8 mouse cellular contexts compared by ENCODE assay signal in the genomic region with DNA sequence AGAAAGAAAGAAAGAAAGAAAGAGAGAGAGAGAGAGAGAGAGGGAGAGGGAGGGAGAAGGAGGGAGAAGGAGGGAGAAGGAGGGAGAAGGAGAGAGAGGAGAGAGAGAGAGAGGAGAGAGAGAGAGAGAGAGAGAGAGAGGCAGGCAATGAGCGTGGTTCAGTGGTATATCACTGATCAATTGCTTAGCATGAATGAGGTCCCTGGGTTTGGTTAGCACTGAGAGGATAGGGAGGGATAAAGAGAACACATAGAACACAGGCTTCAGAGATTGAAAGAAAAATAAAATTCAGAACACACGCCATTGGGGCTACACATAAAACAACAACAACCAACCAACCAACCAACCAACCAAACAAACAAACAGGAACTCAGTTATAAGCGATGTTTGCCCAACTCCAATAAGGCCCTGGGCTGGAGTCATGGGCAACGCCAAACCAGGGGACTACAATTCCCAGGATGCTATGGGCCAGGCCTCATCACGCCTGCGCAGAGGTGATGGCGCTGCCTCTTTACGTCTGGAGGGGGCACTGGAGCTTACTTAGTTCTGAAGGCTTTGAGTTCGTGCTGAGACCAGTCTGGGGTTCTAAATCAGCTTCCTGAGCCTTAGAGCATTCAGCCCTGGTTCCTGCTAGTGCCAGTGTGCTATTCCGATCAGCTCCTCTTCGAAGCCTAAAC. TPM values are rescaled to one million over a fixed set of nuclear protein-coding genes. Genes with fewer than 3 reads are reported as not detected.
DNase-seq lines count a peak whose midpoint lies in the region; ATAC-seq lines count a peak whose summit lies in the region.

No protein-coding gene starts in this region.

- H3K4me2 ChIP-seq in intestine, embryonic 14.5 days (ENCODE audit: low read length) = peak overlapping the region; percentile 47

- H3K27me3 ChIP-seq in intestine, embryonic 14.5 days (replicated peaks; ENCODE audit: control insufficient read depth, insufficient read depth, low read length) = no peaks in the 10 kb centered on the region

- peak overlapping the region; percentile 38; the same call in 1 of the 2 replicates for H3K27ac ChIP-seq in intestine, embryonic 14.5 days (ENCODE audit: low read depth)

- H3K4me3 ChIP-seq in intestine, embryonic 14.5 days (ENCODE audit: low read depth, low read length) = peak overlapping the region; percentile 22; the same call in 1 of the 2 replicates

- DNase-seq in adrenal gland, adult 2 months = peak; percentile 92
- DNase-seq in embryo, embryonic 11 days = peak; percentile 94
- peak; percentile 86 for DNase-seq in gastrocnemius, postnatal 25 days
- DNase-seq in intestine, embryonic 14.5 days (ENCODE audit: low spot score) = peak; percentile 80
- DNase-seq in left cerebral cortex, postnatal 14 days (ENCODE audit: low spot score in 2 of 2) = peak; percentile 86 to 90
- peak; percentile 83 for DNase-seq in right cerebral cortex, postnatal 25 days
- DNase-seq in yolk sac, embryonic 10.5 days (ENCODE audit: low spot score) = peak; percentile 80

- H3K36me3 ChIP-seq in intestine, embryonic 14.5 days (ENCODE audit: control insufficient read depth, insufficient read depth, low read length) = no peaks in the 10 kb centered on the region

- no peak overlapping the region for H3K9ac ChIP-seq in intestine, embryonic 14.5 days (ENCODE audit: low read length)

- WGBS in intestine, embryonic 14.5 days = 22% methylated on average over 11 of the region's 11 CpGs

- intact Hi-C loops in left cerebral cortex, postnatal 14 days (cut with DNase I) = loop anchor here (2.0 kb wide), 1 partner anchor 35 kb away; no protein-coding TSS in a partner anchor

- H3K9me3 ChIP-seq in intestine, embryonic 14.5 days (ENCODE audit: control insufficient read depth, low read length) = no peaks in the 10 kb centered on the region

- H3K4me1 ChIP-seq in intestine, embryonic 14.5 days (replicated peaks; ENCODE audit: control insufficient read depth, insufficient read depth, low read length) = peaks cover 3% of the 10 kb centered on the region; the same call in 1 of the 2 replicates

- peak; percentile 86 for ATAC-seq in intestine, embryonic 14.5 days (replicated peaks; ENCODE audit: low FRiP score, low TSS enrichment, low read depth)
- peak; percentile 97 for ATAC-seq in megakaryocyte-erythroid progenitor cell, adult 5-6 weeks (replicated peaks; ENCODE audit: low FRiP score, low TSS enrichment, poor library complexity, severe bottlenecking)

RNA-seq across cellular contexts. Expression of gene Sit1, which starts 5.5 kb away (rescaled TPM):
- total RNA-seq in adrenal gland, adult 2 months (2021) = not detected
- 0.28 and 0.73 TPM in 2 replicates for polyA plus RNA-seq in adrenal gland, adult 2 months (2012; rRNA removed)
- not detected for total RNA-seq in gastrocnemius, postnatal 25 days (2021)
- not detected in 2 replicates for polyA plus RNA-seq in intestine, embryonic 14.5 days (2014; fragmentation: Nextera tagmentation; extraction: Ambion mirVana)
- total RNA-seq in left cerebral cortex, postnatal 14 days (2021) = not detected
- total RNA-seq in megakaryocyte-erythroid progenitor cell, adult 5-6 weeks (2014; fragmentation: Nextera tagmentation) = 0.61 TPM in 1 of 2 replicates, not detected in the other
- total RNA-seq in megakaryocyte-erythroid progenitor cell, adult 5-6 weeks (2017) = not detected in 2 replicates

RNA-seq across cellular contexts. Expression of gene Ccdc107, which starts 14.7 kb away (rescaled TPM):
- total RNA-seq in adrenal gland, adult 2 months (2021) = 10 to 100 TPM; 54.5 to 69.2 TPM
- 376 and 526 TPM in 2 replicates for polyA plus RNA-seq in adrenal gland, adult 2 months (2012; rRNA removed)
- total RNA-seq in gastrocnemius, postnatal 25 days (2021) = 10 to 100 TPM; 21.9 to 26.8 TPM
- 109 and 128 TPM in 2 replicates for polyA plus RNA-seq in intestine, embryonic 14.5 days (2014; fragmentation: Nextera tagmentation; extraction: Ambion mirVana)
- 10 to 100 TPM; 23.0 to 29.0 TPM for total RNA-seq in left cerebral cortex, postnatal 14 days (2021)
- 28.8 and 47.9 TPM in 2 replicates for total RNA-seq in megakaryocyte-erythroid progenitor cell, adult 5-6 weeks (2014; fragmentation: Nextera tagmentation)
- total RNA-seq in megakaryocyte-erythroid progenitor cell, adult 5-6 weeks (2017) = 44.6 and 46.3 TPM in 2 replicates

RNA-seq across cellular contexts. Expression of gene Arhgef39, which starts 21.5 kb away (rescaled TPM):
- total RNA-seq in adrenal gland, adult 2 months (2021) = 1 to 10 TPM; 1.0 to 2.1 TPM
- polyA plus RNA-seq in adrenal gland, adult 2 months (2012; rRNA removed) = 4.8 and 6.6 TPM in 2 replicates
- total RNA-seq in gastrocnemius, postnatal 25 days (2021) = under 1 TPM in 1 of 2 experiments, not detected in 1; 0.69 TPM
- 42.5 and 47.6 TPM in 2 replicates for polyA plus RNA-seq in intestine, embryonic 14.5 days (2014; fragmentation: Nextera tagmentation; extraction: Ambion mirVana)
- 1 to 10 TPM; 1.4 to 2.1 TPM for total RNA-seq in left cerebral cortex, postnatal 14 days (2021)
- 44.3 and 50.3 TPM in 2 replicates for total RNA-seq in megakaryocyte-erythroid progenitor cell, adult 5-6 weeks (2014; fragmentation: Nextera tagmentation)
- 27.2 and 32.7 TPM in 2 replicates for total RNA-seq in megakaryocyte-erythroid progenitor cell, adult 5-6 weeks (2017)

RNA-seq across cellular contexts. Expression of gene Cd72, which starts 23.6 kb away (rescaled TPM):
- total RNA-seq in adrenal gland, adult 2 months (2021) = 1 to 10 TPM; 3.0 to 3.3 TPM
- polyA plus RNA-seq in adrenal gland, adult 2 months (2012; rRNA removed) = 3.3 and 3.7 TPM in 2 replicates
- total RNA-seq in gastrocnemius, postnatal 25 days (2021) = not detected
- polyA plus RNA-seq in intestine, embryonic 14.5 days (2014; fragmentation: Nextera tagmentation; extraction: Ambion mirVana) = 4.2 and 4.8 TPM in 2 replicates
- total RNA-seq in left cerebral cortex, postnatal 14 days (2021) = under 1 TPM in 1 of 2 experiments, not detected in 1; 0.36 TPM
- 1.5 and 9.6 TPM in 2 replicates for total RNA-seq in megakaryocyte-erythroid progenitor cell, adult 5-6 weeks (2014; fragmentation: Nextera tagmentation)
- 2.9 and 11.9 TPM in 2 replicates for total RNA-seq in megakaryocyte-erythroid progenitor cell, adult 5-6 weeks (2017)

RNA-seq across cellular contexts. Expression of gene Car9, which starts 28.8 kb away (rescaled TPM):
- total RNA-seq in adrenal gland, adult 2 months (2021) = under 1 TPM; 0.17 to 0.28 TPM
- 0.57 and 1.4 TPM in 2 replicates for polyA plus RNA-seq in adrenal gland, adult 2 months (2012; rRNA removed)
- total RNA-seq in gastrocnemius, postnatal 25 days (2021) = 1 to 10 TPM; 2.2 to 2.7 TPM
- 4.0 and 9.4 TPM in 2 replicates for polyA plus RNA-seq in intestine, embryonic 14.5 days (2014; fragmentation: Nextera tagmentation; extraction: Ambion mirVana)
- under 1 TPM; 0.27 to 0.44 TPM for total RNA-seq in left cerebral cortex, postnatal 14 days (2021)
- 3.6 and 11.8 TPM in 2 replicates for total RNA-seq in megakaryocyte-erythroid progenitor cell, adult 5-6 weeks (2014; fragmentation: Nextera tagmentation)
- 2.1 and 3.3 TPM in 2 replicates for total RNA-seq in megakaryocyte-erythroid progenitor cell, adult 5-6 weeks (2017)

Comparison
In these comparisons a context has a peak if more than half of its experiments do, and no peak if none do; other contexts are left out.
1. Peak in every context shown above with its lines: DNase-seq, ATAC-seq, H3K4me3 ChIP-seq and H3K27ac ChIP-seq.
2. RNA of gene Arhgef39, which starts 21.5 kb away (total RNA-seq): 27.2 to 50.3 TPM in megakaryocyte-erythroid progenitor cell, adult 5-6 weeks; 1.0 to 2.1 TPM in adrenal gland, adult 2 months, 1.4 to 2.1 TPM in left cerebral cortex, postnatal 14 days and 0.69 TPM in gastrocnemius, postnatal 25 days; every median in the first group is over 4 times any median in the second.